Mouse (Mus musculus) liver, embryonic 14.5 days (tissue): ENCODE results near the gene Meioc.

Experiments
- CTCF ChIP-seq: IDR thresholded peaks from 2 replicates; pipeline ENCODE4 v1.5.1; 2016; ENCODE audit warnings: antibody characterized with exemption, low read depth, control low read depth
- EP300 ChIP-seq: IDR thresholded peaks from 2 replicates; pipeline ENCODE4 v1.6.1; 2016; ENCODE audit warnings: antibody characterized with exemption, low read depth

DNA sequence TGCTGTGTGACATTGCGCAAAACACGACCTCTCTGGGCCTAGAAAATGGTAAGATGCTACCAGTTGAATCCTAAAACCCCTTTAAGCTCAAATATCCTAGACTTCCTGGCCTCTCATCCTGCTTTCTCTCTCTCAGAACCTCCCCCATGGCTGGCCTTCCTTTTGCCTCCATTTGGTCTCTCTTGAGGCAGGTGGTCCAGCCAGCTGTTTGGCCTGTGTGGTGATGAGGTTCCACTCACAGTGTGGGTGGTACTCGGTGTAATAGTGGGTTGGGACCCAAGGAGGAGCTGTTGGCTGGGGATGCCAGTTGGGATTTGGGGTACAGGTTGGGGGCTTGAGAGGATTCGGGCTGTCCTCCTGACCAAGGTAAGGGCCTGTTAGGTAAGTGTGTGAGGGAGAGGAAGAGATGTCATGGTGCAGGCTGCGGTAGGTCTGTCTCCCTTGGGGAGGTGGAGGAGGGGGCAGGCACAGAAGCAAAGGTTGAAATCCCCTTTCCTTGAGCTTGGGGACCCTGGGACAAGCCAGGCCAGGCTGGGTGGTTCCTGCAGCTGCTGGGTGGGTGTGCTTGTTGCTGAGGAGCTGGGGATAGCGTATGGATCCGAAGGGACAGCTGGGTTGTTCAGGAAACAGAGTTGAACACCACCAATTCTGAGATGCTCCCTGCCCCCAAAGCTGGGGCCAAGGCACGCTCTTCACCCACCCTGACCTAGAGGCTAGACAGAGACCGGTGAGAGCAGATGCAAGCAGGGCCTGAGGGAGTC is 36.2 kb upstream of the Meioc start:
- TF ChIP-seq CTCF: no peak
- TF ChIP-seq EP300: no peak
